Mouse (Mus musculus) large intestine, adult 2 months (tissue): ENCODE measurements around the gene Hnrnph3. TPM values are rescaled to one million over a fixed set of nuclear protein-coding genes. Genes with fewer than 3 reads are reported as not detected.

ENCODE experiments used
- DNase-seq: peaks from one replicate; pipeline ENCODE4 v3.0.0-alpha.2; 2012; ENCODE audit warnings: low read depth, low spot score
- WGBS: fragments of 180-500 bp; shearing (Covaris S2); methylation state at CpG from one replicate; pipeline ENCODE4 v1.1.7; 2018; 5-methylcytosine and 5-hydroxymethylcytosine counted together
- polyA plus RNA-seq: library from polyadenylated mRNA; depleted of rRNA; stranded (reverse); fragments of >200 nt; gene quantifications from 2 replicates; pipeline ENCODE4 v1.2.3, GENCODE M21; 2012

The Hnrnph3 gene
- polyA plus RNA-seq, 1 experiment = 7.3 TPM

GRCm38 (mm10) chr10:63038571-63039320, 14.7 kb upstream of the Hnrnph3 start:
- WGBS = 23% methylated on average over 14 of the region's 14 CpGs
- no peak for DNase-seq

- 82% methylated on average over 3 of the region's 3 CpGs for WGBS
- no peak for DNase-seq
Observed at GRCm38 (mm10) chr10:63032956-63033355, 8.9 kb upstream of the Hnrnph3 start.

GRCm38 (mm10) chr10:63032267-63032666, 8.2 kb upstream of the Hnrnph3 start:
- DNase-seq = no peak
- WGBS = 53% methylated on average over 3 of the region's 3 CpGs

DNA sequence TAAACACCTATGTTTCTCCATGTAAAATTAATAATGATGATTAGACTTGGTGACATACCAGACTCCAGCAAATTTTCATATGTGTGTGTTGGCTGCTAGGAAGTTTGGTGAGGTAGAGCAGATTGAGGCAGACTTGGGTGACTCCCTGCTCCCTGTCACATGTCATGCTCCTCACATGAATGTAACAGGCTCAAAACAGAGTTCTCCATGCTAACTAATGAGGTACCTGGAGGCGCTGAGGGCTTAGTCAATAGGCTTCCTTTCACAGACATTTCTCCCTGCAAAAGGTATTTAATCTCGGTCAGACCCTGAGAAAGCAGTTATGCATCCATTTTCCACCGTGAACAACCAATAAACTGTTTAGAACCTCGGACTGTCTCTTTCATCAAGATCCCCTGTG, 4.4 kb upstream of the Hnrnph3 start:
- DNase-seq = no peak
- WGBS = 88% methylated on average over 4 of the region's 4 CpGs

- DNase-seq = no peak
- 92% methylated on average over 10 of the region's 10 CpGs for WGBS
Observed at GRCm38 (mm10) chr10:63027376-63028161, 3.6 kb upstream of the Hnrnph3 start.

- WGBS = 88% methylated on average over 6 of the region's 6 CpGs
- no peak for DNase-seq
Observed at GRCm38 (mm10) chr10:63026795-63027160, 2.8 kb upstream of the Hnrnph3 start.

DNA sequence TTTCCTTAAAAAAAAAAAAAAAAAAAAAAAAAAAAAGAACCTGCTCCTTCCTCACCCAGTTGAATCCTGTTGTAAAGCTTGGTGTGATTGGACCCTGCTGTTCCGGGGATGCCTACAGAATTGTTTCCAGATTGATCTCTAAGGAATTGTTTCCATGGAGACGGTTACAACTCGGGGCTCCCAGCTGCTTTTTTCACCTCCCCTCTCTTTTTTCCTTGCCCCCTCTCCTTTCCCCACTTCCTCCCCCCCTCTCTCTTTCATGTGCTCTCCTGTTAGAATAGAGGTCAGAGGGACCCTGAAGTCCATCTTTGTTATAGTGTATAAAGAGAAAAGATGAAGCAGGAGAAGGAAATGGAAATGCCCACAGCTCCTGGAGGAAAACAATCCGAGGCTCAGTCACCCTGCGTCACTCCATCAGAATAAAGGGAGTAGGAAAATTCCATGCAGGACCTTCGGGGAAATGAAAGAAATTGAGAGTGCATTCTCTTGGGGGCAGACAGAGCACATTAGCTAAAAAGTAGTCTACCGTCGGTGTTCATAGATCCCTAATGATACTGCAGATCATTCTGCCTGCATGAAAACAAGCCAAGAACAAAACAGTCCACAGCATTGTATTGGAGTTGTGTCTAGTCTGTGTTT, 2.3 kb upstream of the Hnrnph3 start:
- DNase-seq = no peak
- WGBS = 77% methylated on average over 8 of the region's 8 CpGs

DNA sequence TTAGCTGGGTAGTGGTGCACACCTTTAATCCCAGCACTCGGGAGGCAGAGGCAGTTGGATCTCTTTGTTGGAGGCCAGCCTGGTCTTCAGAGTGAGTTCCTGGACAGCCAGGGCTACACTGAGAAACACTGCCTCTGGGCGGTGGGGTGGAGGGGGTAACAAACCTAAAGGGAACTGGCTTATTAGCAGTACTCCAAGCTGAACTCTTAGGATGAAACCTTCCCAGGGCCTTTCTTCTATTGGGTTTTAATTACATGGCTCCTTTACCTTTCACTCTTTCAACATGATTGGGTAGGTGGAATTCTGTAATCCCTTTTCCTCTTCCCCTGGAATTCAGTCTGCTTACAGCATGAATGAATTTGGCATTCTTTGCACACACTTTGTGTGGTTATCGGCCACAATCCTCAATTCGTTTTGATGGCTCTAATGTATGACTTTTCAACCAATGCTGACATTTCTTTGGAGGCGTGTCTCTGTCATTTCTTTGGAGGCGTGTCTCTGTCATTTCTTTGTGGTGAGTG, 1.5 kb upstream of the Hnrnph3 start:
- DNase-seq = no peak
- WGBS = 46% methylated on average over 6 of the region's 6 CpGs

GRCm38 (mm10) chr10:63025016-63025415, 999 bp upstream of the Hnrnph3 start:
- no peak for DNase-seq
- 11% methylated on average over 2 of the region's 2 CpGs for WGBS

- WGBS = under 1% methylated on average over 8 of the region's 8 CpGs
- no peak for DNase-seq
Observed at GRCm38 (mm10) chr10:63024580-63024910, 528 bp upstream of the Hnrnph3 start.

DNA sequence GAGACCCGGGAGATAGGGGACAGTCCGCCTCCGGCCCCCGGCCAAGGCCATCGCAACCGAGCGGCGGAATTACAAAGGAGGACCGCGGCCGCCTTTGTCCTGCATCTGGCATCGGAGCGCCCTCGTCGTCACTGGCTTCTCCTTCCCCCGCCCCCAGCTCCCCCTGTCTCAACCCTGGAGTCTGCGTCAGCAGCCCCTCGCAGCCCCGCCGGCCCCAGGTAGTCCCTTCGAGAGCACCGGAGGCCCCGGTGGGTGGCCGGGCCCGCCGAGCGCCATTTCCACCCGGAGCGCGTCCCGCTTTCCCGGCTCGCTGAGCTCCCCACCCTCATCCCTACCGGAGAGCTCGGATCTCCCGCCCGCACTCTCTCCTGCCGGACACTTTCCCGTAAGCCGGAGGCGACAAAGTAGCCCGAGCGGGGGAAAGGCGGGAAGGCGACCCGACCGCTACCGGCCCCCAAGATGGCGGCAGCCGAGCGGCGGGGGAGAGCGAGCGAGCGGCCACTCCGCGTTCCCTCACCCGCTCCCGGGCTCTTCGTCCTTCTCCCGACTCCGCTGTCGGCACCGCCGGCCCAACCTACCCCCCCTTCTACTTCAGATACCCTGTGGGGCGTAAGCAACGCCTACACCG, 782 bp downstream of the Hnrnph3 start:
- under 1% methylated on average over 68 of the region's 68 CpGs for WGBS
- DNase-seq = no peak

- no peak for DNase-seq
- WGBS = under 1% methylated on average over 27 of the region's 27 CpGs
Observed at GRCm38 (mm10) chr10:63022541-63023120, 1.4 kb downstream of the Hnrnph3 start.

DNA sequence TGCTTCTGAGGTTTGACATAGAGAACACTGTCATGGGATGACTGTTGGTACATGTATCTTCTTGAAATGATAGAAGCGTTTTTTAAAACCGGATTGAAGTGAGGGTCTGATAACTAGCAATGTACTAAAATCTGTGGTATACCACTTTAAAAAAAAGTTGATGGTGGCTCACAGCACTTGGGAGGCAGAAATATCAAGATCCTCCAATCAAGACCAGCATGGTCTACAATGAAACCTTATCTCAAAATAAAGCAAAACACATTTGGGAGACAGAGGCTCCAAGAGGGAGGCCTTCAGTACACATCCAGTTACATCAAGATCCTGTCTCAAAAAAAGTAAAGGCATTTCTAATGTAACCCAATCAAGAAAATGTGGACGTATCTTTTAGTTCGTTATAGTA, 2.3 kb downstream of the Hnrnph3 start:
- no peak for DNase-seq
- WGBS = 21% methylated on average over 4 of the region's 4 CpGs

DNA sequence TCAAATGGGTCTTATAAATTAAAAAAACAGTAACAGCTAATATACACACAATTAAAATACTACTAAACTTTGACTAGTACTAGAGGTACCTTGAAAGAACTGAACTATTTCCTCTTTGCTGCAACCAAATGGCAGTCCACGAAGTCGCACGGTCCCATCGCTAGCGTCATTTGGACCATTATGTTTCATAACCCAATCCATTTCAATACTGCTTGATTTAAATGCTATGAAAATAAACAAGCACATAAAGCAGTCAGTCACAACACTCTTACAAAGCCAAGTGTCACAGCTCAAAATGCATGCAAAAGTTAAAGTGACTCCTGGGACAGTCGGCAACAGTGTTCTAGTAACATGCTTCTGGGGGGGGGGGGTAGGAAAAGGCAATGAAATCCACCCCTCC, 4.7 kb downstream of the Hnrnph3 start:
- 81% methylated on average over 6 of the region's 6 CpGs for WGBS
- no peak for DNase-seq

DNA sequence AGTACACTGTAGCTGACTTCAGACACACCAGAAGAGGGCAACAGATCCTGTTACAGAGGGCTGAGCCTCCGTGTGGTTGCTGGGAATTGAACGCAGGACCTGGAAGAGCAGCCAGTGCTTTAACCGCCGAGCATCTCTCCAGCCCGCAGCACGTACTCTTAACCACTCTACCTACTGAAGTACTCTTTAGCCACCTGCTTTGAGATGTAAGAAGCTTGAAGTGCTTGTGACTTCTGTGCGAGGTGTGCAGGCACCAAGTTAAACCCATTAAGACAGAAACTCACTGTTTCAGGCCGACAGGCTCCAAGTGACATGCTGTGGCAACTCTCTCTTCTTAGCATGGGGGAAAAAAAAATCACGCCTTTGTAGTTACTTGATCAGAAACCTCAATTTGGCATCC, 9.8 kb downstream of the Hnrnph3 start:
- DNase-seq = no peak
- WGBS = 92% methylated on average over 9 of the region's 9 CpGs

GRCm38 (mm10) chr10:63013476-63013875, 10.5 kb downstream of the Hnrnph3 start:
- 65% methylated on average over 3 of the region's 3 CpGs for WGBS

GRCm38 (mm10) chr10:63011556-63011955, 12.5 kb downstream of the Hnrnph3 start:
- 88% methylated on average over 6 of the region's 6 CpGs for WGBS
- no peak for DNase-seq

More at GRCm38 (mm10) chr10:63013476-63013875, 10.5 kb downstream of the Hnrnph3 start:
- no peak for DNase-seq

DNA sequence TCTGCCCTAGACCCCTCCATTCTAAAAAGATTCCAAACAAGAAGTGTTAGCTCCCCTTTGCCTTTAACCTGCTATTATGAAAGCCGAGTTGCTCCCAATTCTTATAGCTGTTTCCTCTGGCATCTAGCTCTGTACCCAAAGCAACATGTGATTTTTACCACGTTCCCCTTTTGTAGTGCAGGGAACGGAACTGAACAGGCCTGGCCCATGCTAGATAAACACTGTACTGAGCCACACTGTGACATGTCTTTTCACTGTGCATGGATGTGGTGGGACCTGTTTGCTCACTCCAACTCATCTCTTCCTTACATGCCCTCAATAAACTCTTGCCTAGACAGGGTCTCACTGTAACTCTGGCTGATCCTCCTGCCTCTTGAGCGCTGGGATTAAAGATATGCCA, 13.7 kb downstream of the Hnrnph3 start:
- WGBS = 71% methylated on average over 4 of the region's 4 CpGs
- DNase-seq = no peak

DNA sequence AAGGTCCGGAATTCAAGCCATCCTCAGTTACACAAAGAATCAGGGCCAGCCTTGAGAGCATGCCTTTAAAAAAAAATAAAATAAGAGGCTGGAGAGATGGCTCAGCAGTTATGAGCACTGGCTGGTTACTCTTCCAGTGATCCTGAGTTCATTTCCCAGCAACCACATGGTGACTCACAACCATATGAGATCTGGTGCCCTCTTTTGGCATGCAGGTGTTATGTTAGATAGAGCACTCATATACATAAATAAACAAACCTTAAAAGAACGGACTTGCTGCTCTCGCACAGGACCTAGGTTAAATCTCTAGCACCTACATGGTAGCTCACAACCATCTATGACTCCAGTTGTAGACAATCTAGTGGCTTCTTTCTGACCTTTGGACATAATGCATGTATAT, 15.8 kb downstream of the Hnrnph3 start:
- no peak for DNase-seq
- 33% methylated on average over 3 of the region's 3 CpGs for WGBS

GRCm38 (mm10) chr10:63004556-63004955, 19.5 kb downstream of the Hnrnph3 start:
- WGBS = 92% methylated on average over 9 of the region's 9 CpGs
- DNase-seq = no peak
